Mouse (Mus musculus): Measurements from ENCODE around the gene Wwtr1. TPM values are rescaled to one million over a fixed set of nuclear protein-coding genes. Genes with fewer than 3 reads are reported as not detected.

Gene Wwtr1
- polyA plus RNA-seq, 1 experiment from 2014 or later = 15.5 TPM

GRCm38 (mm10) chr3:57511816-57512586 lies 63.7 kb downstream of the Wwtr1 start:
- Histone ChIP-seq H3K9me3 (replicated peaks; ENCODE audit: control insufficient read depth, low read length) (no peaks in the 10 kb centered on the region), H3K27me3 (ENCODE audit: control insufficient read depth, insufficient read depth, low read length) (no peaks in the 10 kb centered on the region), H3K27ac (ENCODE audit: low read length) (no peak overlapping the region), H3K9ac (ENCODE audit: low read length) (no peak overlapping the region), H3K36me3 (ENCODE audit: control insufficient read depth, insufficient read depth, low read length) (no peaks in the 10 kb centered on the region), H3K4me3 (replicated peaks; ENCODE audit: low read length) (no peak overlapping the region), H3K4me1 (ENCODE audit: control insufficient read depth, insufficient read depth, low read length) (peaks cover 3% of the 10 kb centered on the region), H3K4me2 (ENCODE audit: low read depth, low read length) (no peak overlapping the region)
- 74% methylated on average over 18 of the region's 18 CpGs for WGBS
- ATAC-seq (ENCODE audit: insufficient read depth, low FRiP score) = no peak

- no peaks in the 10 kb centered on the region for H3K27me3 ChIP-seq (ENCODE audit: control insufficient read depth, insufficient read depth, low read length)
- H3K9ac ChIP-seq (ENCODE audit: low read length) = no peak overlapping the region
- H3K36me3 ChIP-seq (ENCODE audit: control insufficient read depth, insufficient read depth, low read length) = no peaks in the 10 kb centered on the region
- ATAC-seq (ENCODE audit: insufficient read depth, low FRiP score) = peak; percentile 87
- WGBS = 49% methylated on average over 7 of the region's 7 CpGs
- H3K4me2 ChIP-seq (ENCODE audit: low read depth, low read length) = no peak overlapping the region
- peaks cover 3% of the 10 kb centered on the region for H3K4me1 ChIP-seq (ENCODE audit: control insufficient read depth, insufficient read depth, low read length)
- no peak overlapping the region for H3K4me3 ChIP-seq (replicated peaks; ENCODE audit: low read length)
- H3K27ac ChIP-seq (ENCODE audit: low read length) = peak overlapping the region; percentile 83; the same call in 1 of the 2 replicates
- H3K9me3 ChIP-seq (replicated peaks; ENCODE audit: control insufficient read depth, low read length) = no peaks in the 10 kb centered on the region
These were observed 65.6 kb downstream of the Wwtr1 start for GRCm38 (mm10) chr3:57509945-57510675.

GRCm38 (mm10) chr3:57505991-57506390 lies 69.7 kb downstream of the Wwtr1 start:
- peaks cover 3% of the 10 kb centered on the region for H3K4me1 ChIP-seq (ENCODE audit: control insufficient read depth, insufficient read depth, low read length)
- no peak for ATAC-seq (ENCODE audit: insufficient read depth, low FRiP score)
- no peaks in the 10 kb centered on the region for H3K27me3 ChIP-seq (ENCODE audit: control insufficient read depth, insufficient read depth, low read length)
- WGBS = 87% methylated on average over 10 of the region's 10 CpGs
- H3K9ac ChIP-seq (ENCODE audit: low read length) = no peak overlapping the region
- no peak overlapping the region for H3K4me3 ChIP-seq (replicated peaks; ENCODE audit: low read length)
- no peak overlapping the region for H3K4me2 ChIP-seq (ENCODE audit: low read depth, low read length)
- H3K27ac ChIP-seq (ENCODE audit: low read length) = no peak overlapping the region
- H3K36me3 ChIP-seq (ENCODE audit: control insufficient read depth, insufficient read depth, low read length) = no peaks in the 10 kb centered on the region
- no peaks in the 10 kb centered on the region for H3K9me3 ChIP-seq (replicated peaks; ENCODE audit: control insufficient read depth, low read length)

- H3K4me2 ChIP-seq (ENCODE audit: low read depth, low read length) = no peak overlapping the region
- no peak overlapping the region for H3K4me3 ChIP-seq (replicated peaks; ENCODE audit: low read length)
- H3K9ac ChIP-seq (ENCODE audit: low read length) = no peak overlapping the region
- H3K36me3 ChIP-seq (ENCODE audit: control insufficient read depth, insufficient read depth, low read length) = no peaks in the 10 kb centered on the region
- no peaks in the 10 kb centered on the region for H3K9me3 ChIP-seq (replicated peaks; ENCODE audit: control insufficient read depth, low read length)
- no peak for ATAC-seq (ENCODE audit: insufficient read depth, low FRiP score)
- 45% methylated on average over 2 of the region's 2 CpGs for WGBS
- no peaks in the 10 kb centered on the region for H3K27me3 ChIP-seq (ENCODE audit: control insufficient read depth, insufficient read depth, low read length)
- no peaks in the 10 kb centered on the region for H3K4me1 ChIP-seq (ENCODE audit: control insufficient read depth, insufficient read depth, low read length)
- no peak overlapping the region for H3K27ac ChIP-seq (ENCODE audit: low read length)
These were observed 71.0 kb downstream of the Wwtr1 start for GRCm38 (mm10) chr3:57504756-57505155.

GRCm38 (mm10) chr3:57501596-57502220 lies 74.0 kb downstream of the Wwtr1 start:
- H3K9me3 ChIP-seq (replicated peaks; ENCODE audit: control insufficient read depth, low read length) = no peaks in the 10 kb centered on the region
- 78% methylated on average over 10 of the region's 10 CpGs for WGBS

GRCm38 (mm10) chr3:57500846-57501245 lies 74.9 kb downstream of the Wwtr1 start:
- H3K36me3 ChIP-seq (ENCODE audit: control insufficient read depth, insufficient read depth, low read length) = no peaks in the 10 kb centered on the region
- no peak overlapping the region for H3K4me3 ChIP-seq (replicated peaks; ENCODE audit: low read length)
- H3K27me3 ChIP-seq (ENCODE audit: control insufficient read depth, insufficient read depth, low read length) = no peaks in the 10 kb centered on the region
- H3K27ac ChIP-seq (ENCODE audit: low read length) = no peak overlapping the region
- ATAC-seq (ENCODE audit: insufficient read depth, low FRiP score) = no peak
- H3K4me1 ChIP-seq (ENCODE audit: control insufficient read depth, insufficient read depth, low read length) = no peaks in the 10 kb centered on the region
- H3K9ac ChIP-seq (ENCODE audit: low read length) = no peak overlapping the region
- H3K4me2 ChIP-seq (ENCODE audit: low read depth, low read length) = no peak overlapping the region
- 88% methylated on average over 9 of the region's 9 CpGs for WGBS
- no peaks in the 10 kb centered on the region for H3K9me3 ChIP-seq (replicated peaks; ENCODE audit: control insufficient read depth, low read length)

More at GRCm38 (mm10) chr3:57501596-57502220, 74.0 kb downstream of the Wwtr1 start:
- no peaks in the 10 kb centered on the region for H3K36me3 ChIP-seq (ENCODE audit: control insufficient read depth, insufficient read depth, low read length)
- no peak for ATAC-seq (ENCODE audit: insufficient read depth, low FRiP score)
- H3K9ac ChIP-seq (ENCODE audit: low read length) = no peak overlapping the region
- no peak overlapping the region for H3K4me3 ChIP-seq (replicated peaks; ENCODE audit: low read length)
- no peaks in the 10 kb centered on the region for H3K27me3 ChIP-seq (ENCODE audit: control insufficient read depth, insufficient read depth, low read length)
- H3K4me1 ChIP-seq (ENCODE audit: control insufficient read depth, insufficient read depth, low read length) = no peaks in the 10 kb centered on the region
- H3K27ac ChIP-seq (ENCODE audit: low read length) = no peak overlapping the region
- H3K4me2 ChIP-seq (ENCODE audit: low read depth, low read length) = no peak overlapping the region

- Histone ChIP-seq H3K27me3 (ENCODE audit: control insufficient read depth, insufficient read depth, low read length) (no peaks in the 10 kb centered on the region), H3K4me1 (ENCODE audit: control insufficient read depth, insufficient read depth, low read length) (0 out of 2 replicates have a peak, but pooled peaks cover 3% of the 10 kb centered on the region)
- ATAC-seq (ENCODE audit: insufficient read depth, low FRiP score) = no peak
These were observed 77.9 kb downstream of the Wwtr1 start for GRCm38 (mm10) chr3:57497791-57498190.

GRCm38 (mm10) chr3:57496428-57496827 lies 79.3 kb downstream of the Wwtr1 start:
- no peak overlapping the region for H3K4me2 ChIP-seq (ENCODE audit: low read depth, low read length)
- no peaks in the 10 kb centered on the region for H3K27me3 ChIP-seq (ENCODE audit: control insufficient read depth, insufficient read depth, low read length)
- H3K36me3 ChIP-seq (ENCODE audit: control insufficient read depth, insufficient read depth, low read length) = no peaks in the 10 kb centered on the region
- H3K4me3 ChIP-seq (replicated peaks; ENCODE audit: low read length) = no peak overlapping the region
- no peak for ATAC-seq (ENCODE audit: insufficient read depth, low FRiP score)
- H3K27ac ChIP-seq (ENCODE audit: low read length) = no peak overlapping the region
- H3K9ac ChIP-seq (ENCODE audit: low read length) = no peak overlapping the region
- H3K9me3 ChIP-seq (replicated peaks; ENCODE audit: control insufficient read depth, low read length) = no peaks in the 10 kb centered on the region
- WGBS = 51% methylated on average over 2 of the region's 2 CpGs
- 0 out of 2 replicates have a peak, but pooled peaks cover 3% of the 10 kb centered on the region for H3K4me1 ChIP-seq (ENCODE audit: control insufficient read depth, insufficient read depth, low read length)

More at GRCm38 (mm10) chr3:57497791-57498190, 77.9 kb downstream of the Wwtr1 start:
- Histone ChIP-seq H3K9ac (ENCODE audit: low read length) (no peak overlapping the region), H3K4me3 (replicated peaks; ENCODE audit: low read length) (no peak overlapping the region), H3K4me2 (ENCODE audit: low read depth, low read length) (no peak overlapping the region), H3K36me3 (ENCODE audit: control insufficient read depth, insufficient read depth, low read length) (no peaks in the 10 kb centered on the region), H3K27ac (ENCODE audit: low read length) (no peak overlapping the region), H3K9me3 (replicated peaks; ENCODE audit: control insufficient read depth, low read length) (no peaks in the 10 kb centered on the region)
- 80% methylated on average over 1 of the region's 1 CpGs for WGBS

Measured in stomach, embryonic 16.5 days (tissue).